Mouse (Mus musculus) cortical plate, adult 2 months (tissue): ENCODE measurements at regions not wholly inside any gene's neighbourhood (a gene's known extent, or its start where the extent isn't known, plus 50 kb on each side); places are given as distances from the start of the nearest gene placed in this dataset.

Experiments
- CTCF ChIP-seq: fragments of 200-500 bp; IDR thresholded peaks from 2 replicates; pipeline ENCODE4 v1.5.1; 2011; ENCODE audit warnings: mild to moderate bottlenecking, control low read depth, low read length; ENCODE audit not compliant: insufficient read depth; ENCODE audit errors: extremely low read depth
- POLR2A ChIP-seq: fragments of 200-500 bp; IDR thresholded peaks from 2 replicates; pipeline ENCODE4 v1.6.1; 2011; ENCODE audit warnings: mild to moderate bottlenecking, low read length, control low read depth; ENCODE audit not compliant: insufficient read depth; ENCODE audit errors: extremely low read depth

GRCm38 (mm10) chr17:81172943-81173342 is 108.1 kb upstream of the Thumpd2 start:
- TF ChIP-seq CTCF, result no peak
- TF ChIP-seq POLR2A, result no peak
